Mouse (Mus musculus) embryo, embryonic 9.5 days (tissue): Measurements from ENCODE around the gene Kdm4b.

Experiments
- DNase-seq: peaks from one replicate; pipeline ENCODE4 v3.0.0-alpha.2; 2017; ENCODE audit errors: extremely low spot score

Gene Kdm4b

DNA sequence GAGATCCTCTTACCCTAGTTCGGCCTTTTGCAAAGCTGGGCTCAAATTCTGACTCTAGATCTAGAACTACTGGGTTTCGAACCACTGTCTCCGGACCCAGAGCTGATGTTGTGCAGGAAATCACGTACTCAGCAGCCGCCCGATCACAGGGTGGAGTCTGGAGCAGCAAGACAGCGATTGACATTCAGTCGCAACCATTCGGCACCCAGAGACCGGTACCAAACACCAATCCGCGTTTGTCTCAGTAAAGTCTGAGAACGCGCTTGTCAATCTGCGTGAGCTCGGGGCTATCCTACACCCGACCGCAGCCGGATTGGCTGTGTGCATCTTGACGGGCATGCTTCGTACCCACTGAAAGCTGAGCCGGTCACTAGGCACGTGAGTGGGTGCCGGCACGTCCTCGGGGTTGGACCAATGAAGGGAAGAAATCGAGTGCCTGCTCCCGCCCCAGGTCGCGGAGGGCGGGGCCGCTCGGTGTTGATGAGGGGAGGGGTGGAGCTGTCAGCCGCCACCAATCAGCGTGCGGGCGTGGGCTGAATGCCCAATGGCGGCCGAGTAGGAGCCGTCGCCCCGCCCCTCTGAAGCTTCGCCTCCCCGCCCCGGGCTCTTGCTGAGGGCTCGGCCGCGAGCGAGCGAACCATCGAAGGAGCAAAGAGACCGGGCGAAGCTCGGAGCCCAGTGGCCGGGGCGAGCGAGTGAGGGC lies at the start of gene Kdm4b:
Kdm4b (plus strand) TSS at position 613 of the 703 bp plus-strand sequence.
- peak; percentile 99 for DNase-seq

DNA sequence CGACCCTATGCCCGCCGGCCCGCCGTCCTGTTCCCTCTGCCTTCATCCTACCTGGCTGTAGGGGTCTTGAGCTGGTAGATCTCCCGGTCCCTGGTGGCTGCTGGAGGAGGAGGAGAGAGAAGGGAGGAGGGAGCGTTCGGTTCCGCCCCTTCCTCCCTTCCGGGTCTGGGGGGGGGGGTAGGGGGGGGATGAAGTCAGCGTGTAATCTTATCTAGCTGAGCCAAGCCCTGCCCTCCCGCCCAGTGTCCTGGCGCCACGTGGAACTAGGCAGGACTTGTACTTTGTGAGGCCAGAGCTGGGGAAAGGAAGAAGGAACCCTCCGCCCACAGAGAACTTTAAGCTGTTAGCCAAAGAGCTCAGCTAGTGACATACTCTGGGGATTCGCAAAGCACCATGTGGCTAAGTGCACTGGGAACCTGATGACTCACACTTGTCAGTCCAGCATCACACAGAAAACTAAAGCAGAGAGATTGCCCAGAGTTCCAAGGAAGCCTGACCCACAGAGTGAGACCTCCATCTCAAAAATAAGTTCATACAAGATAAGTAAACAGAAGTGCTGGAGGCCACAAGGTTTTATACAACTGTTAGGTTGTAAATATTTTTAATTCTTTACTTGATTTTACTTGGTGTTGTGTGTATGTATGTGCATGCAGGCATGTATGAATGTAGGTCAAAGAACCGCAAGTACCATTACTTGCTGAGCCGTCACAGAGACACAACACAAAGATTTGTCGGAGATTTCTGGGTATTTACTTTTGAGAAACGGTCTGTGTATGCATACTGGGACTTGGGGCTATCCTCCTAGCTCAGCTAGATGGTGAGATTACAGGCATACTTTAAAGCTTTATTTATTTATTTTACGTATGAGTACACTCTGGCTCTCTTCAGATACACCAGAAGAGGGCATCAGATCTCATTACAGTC lies 49.0 kb upstream of the Kdm4b start, which contains the start of gene Ticam1:
Ticam1 (minus strand) TSS at position 144 of the 924 bp plus-strand sequence.
- DNase-seq = peak; percentile 95

DNA sequence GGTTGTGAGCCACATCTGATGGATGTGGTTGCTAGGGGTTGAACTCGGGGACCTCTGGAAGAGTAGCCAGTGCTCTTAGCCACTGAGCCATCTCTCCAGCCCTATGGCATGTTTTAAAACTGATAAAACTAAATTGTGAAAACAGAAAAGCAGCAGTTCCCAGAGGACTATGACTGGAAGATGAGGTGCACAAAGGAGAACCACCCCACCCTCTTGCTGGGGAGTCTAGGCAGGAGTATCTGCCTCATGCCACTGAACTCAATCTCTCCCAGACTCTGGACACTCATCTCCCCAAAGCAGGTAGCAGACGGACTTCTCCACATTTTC lies 48.3 kb upstream of the Kdm4b start:
- no peak for DNase-seq

GRCm38 (mm10) chr17:56278340-56278739 lies 47.5 kb upstream of the Kdm4b start:
- DNase-seq = no peak

DNA sequence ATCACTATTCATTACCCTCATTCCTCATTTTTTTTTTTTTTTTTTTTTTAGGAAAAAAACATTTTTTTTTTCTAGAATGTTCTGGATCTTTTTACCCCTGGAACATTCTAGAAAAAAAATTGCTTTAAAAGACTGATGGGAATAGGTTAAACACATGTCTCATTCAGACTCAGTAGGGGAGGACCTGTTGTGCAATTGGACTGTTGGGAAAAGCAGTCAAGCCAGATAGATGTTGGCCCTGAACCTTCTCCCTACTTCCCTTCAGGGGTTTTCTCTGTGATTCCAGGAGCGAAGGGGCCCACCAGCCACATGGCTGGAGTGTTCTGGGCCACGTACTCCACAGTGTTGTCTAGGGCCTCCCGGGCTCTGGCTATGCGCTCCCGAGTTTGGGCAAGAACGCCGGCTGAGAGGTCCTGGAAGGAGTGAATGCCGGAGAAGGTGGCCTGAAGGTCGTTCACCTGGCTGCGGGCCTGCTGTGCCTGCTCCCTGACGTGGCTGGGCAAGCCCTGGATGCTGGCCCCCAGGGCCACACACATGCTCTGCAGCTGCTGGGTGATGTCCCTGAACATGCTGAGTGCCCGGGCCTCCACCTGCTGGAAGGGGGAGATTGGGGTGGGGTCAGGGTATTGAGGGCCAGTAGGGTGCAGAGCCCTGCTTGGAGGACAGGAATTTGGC lies 46.2 kb upstream of the Kdm4b start:
- DNase-seq = no peak

DNA sequence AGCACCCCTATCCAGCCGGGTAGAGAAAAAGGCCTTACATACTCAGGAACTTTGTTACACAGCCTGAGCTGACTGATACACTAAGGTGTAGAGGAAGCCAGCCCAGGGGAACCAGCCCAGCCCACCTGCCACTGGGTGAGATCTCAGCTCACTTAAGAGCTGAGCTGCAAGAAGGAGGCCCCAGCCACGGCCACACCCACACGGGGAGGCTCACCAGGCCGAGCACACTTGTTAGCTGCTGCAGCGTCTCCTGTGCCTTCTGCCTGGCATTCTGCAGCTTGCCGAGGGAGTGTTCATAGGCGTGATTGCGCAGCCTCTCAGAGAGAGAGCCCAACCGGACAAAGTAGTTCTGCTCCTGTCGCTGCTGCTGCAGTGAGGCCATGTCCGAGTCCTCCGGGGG lies 44.7 kb upstream of the Kdm4b start:
- no peak for DNase-seq

DNA sequence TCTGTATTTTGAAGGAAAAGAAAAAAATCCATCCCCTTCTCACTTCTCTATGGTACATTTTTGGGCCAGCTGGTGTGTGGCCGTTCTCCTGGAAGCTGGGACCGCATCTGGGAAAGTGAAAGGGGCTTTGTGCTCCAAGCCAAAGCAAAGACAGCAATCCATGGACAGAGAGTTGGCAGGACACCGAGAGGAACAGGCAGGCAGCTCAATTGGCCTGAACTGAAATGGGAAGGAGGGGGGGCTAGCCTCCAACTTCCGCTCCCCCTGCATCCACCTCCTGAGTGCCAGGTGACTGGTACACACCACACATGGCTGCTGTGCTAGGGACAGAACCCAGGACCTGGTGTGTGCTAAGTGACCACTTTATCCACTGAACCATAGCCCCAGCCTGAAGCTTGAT lies 43.1 kb upstream of the Kdm4b start:
- no peak for DNase-seq

DNA sequence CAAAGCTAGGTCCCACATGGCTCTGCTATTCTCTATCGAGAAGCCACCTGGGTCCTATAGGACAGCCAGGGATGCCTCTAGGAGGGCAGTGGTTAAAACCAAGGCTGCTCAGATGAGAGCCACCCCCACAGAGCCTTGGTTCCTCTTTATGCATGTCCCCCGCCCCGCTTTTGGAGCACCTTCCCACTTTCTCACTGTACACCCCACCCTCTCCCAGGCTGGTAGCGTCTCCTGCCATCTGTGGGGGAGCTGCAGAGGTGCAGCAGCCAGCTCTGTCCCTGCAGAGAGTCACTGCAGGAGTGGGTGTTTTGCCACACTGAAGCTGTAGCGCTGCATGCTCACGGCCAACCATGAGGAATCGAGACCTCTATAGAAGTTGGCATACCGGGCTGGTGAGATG lies 42.5 kb upstream of the Kdm4b start:
- no peak for DNase-seq

- no peak for DNase-seq
Observed at GRCm38 (mm10) chr17:56285995-56286394, 39.9 kb upstream of the Kdm4b start.

GRCm38 (mm10) chr17:56287830-56288229 lies 38.0 kb upstream of the Kdm4b start:
- no peak for DNase-seq

DNA sequence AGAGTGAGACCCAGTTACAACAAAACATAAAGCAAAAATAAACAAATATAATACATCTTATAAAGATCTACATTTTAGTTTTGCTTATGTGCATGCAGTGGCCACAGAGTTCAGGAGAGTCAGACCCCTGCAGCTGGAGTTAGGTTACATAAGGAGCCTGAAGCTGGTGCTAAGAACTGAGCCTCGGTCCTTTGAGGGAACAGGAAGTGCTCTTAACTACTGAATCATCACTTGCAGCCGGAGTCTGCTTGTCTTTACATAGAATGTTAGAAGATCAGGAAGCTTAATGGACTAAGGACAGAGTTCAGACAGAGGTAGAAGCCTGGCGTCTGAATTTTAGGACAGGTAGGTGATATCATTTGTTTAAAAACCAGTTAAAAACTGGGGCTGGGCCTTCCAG lies 37.0 kb upstream of the Kdm4b start:
- no peak for DNase-seq

DNA sequence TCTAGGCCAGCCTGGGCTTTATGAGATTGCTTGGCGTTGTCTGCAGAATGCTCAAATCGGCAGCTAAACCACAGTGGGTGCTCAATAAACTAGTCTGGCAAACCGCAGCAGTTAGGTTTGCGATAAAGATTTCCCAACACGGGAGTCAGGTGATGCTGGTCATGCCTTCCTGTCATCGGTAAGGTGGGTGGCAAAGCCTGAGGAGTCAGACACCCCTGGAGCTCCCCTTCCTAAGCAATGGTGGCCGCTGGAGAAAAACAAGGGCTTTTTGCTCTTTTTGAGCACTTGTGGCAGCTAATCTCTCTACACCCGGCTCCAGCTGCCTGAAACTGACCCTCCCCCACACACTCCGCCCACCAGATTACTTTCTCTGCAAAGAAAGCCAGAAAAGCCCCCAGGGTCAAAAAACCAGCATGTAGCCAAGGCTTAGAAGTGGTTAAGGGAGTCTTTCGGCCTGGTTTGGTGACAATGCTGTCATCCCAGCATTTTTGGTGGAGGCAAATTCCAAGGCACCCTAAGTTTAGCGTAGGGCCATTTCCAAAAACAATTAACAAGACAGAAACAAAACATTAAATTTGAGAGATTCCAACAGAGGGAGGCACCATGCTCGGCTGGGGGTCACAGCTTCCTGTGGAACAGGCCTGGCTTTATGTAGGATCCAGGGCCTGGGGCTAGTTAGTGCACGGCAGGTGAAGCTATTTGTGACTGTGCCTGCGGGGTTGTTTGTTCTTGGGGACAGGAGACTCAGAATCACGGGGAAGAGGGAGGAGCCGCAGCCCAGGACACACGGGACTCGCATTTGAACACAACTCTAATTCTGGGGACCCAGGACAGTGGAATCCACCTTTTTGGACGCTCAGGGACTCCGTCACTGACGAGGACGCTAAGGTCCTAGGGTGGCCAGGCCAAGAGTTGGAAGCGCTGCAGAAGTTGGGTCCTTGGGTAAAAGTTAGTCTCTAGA lies 36.2 kb upstream of the Kdm4b start:
- peak; percentile 79 for DNase-seq

GRCm38 (mm10) chr17:56290388-56291170 lies 35.3 kb upstream of the Kdm4b start:
- DNase-seq = peak; percentile 97

DNA sequence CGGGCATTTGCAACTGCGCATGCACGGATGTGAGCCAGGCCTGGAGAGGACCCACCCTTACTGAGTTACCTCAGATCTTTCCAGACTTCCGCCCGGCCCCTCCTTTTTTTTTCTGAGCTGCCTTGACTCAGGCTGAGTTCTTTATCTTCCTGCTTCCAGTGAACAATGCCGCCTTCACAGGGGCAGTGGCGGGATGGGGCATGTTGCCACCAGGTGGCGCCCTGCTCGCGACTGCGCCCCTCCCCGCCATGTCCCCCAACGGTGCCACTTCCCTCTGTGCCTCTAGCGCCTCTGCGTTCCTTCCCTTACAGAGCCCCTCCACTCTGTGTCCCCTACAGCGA lies 34.7 kb upstream of the Kdm4b start:
- DNase-seq = peak; percentile 93

DNA sequence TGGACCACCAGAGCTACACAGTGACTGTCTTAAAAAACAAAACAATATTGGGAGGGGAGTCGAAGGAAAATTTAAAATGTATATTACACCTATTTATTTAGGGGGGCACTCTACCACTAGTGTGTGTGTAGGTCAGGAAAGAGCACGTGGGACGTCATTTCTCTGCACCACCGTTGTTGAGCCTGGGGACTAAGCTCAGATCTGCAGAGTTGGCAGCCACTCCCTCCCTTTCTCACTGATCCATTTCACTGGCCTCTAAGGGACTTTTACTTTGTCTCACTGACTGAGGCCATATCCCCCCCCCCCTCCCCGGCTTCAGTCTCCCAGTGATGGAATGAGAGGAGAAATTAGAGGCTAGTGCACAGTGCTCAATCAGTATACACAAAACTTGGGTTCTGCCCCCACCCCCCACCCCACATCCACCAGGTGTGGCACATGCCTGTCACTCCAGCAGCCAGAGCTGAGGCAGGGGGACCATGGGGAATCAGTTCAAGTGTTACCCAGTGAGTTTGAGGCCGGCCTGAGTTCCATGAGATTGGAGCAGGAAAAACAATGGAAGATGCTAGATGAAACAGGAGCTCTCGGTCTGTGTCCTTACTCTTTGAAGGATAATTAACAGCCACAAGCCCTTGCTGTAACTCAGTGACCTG lies 33.9 kb upstream of the Kdm4b start:
- DNase-seq = no peak

DNA sequence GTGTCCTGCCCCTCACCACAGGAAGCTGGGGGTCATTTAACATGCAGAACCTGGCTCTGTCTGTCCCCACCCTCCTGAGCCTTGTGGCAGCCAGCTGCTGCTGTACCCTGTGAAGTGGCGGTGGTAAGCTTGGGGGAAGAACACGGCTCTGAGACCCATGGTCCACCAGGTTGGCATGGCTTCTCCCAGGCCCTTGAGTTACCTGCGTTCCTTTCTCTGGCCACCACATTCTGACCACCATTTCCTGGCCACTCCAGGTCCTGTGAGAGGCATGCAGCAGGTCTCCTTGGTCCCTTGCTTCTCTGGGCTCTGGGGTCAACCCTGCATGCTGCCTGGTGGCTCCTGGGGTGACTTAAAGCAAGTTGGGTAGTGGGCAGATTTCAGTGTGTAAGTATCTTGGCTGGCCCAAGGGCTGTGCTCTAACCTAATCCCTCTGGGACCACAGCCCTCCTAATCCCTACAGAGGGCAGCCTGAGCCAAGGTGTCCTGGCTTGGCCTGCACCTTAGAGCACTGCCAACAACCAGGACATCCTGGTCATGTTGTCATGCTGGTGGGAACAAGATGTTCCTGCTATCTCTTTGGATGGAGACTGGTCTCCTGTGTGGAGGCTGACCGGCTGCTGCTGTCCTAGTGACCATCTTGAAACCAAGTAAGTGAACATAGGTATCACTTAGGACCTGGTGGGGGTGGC lies 33.2 kb upstream of the Kdm4b start, which contains the start of gene Plin3:
Plin3 (minus strand) TSS at position 343 of the 692 bp plus-strand sequence.
- DNase-seq = no peak

- no peak for DNase-seq
Observed at GRCm38 (mm10) chr17:56293291-56293690, 32.6 kb upstream of the Kdm4b start.

DNA sequence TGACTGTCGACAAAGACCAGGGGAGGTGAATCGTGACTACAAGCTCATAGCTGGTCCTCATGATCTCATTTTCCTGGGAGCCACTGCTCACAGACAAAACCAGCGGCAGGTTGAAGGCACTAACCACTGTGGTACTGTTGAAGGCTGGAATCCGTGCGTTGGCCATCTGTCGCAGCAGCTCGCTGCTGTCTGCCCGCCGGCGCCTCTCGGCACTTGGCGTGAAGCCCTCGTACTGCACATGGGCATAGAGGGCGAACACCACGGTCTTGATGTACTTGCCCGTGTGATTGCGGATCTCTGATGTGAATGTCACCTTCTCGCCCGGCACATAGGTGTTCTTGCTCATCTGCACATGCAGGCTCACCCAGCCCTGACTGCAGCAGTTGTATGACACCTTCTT lies 31.6 kb upstream of the Kdm4b start:
- no peak for DNase-seq

DNA sequence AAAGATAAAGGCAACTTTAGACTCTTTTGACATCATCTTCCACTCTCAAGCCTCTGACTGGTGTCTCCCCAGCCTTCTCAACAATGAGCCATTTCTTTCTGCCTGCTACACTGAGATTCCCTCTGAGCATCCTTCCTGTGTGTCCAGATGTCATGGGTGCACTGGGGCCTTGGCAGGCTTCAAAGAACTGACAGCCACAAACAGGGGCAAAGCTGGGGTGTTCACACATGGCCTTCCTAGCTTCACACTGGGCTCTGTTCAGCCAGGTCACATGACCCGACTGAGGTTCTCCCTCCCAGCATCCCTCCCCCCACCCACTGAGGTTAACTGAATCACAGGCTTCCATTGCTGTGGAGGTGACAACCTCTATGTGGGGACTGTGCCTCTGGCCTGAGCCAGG lies 29.7 kb upstream of the Kdm4b start:
- DNase-seq = no peak
